Mouse (Mus musculus) left cerebral cortex, postnatal 10 days (tissue): ENCODE results near the gene Ckap5. TPM values are rescaled to one million over a fixed set of nuclear protein-coding genes. Genes with fewer than 3 reads are reported as not detected.

Experiments used
- total RNA-seq, 2 experiments: library from RNA; stranded (reverse); gene quantifications; 2 replicates each; pipeline ENCODE4 v1.2.3; 2021

Ckap5 gene
- total RNA-seq, 2 experiments from 2014 or later: 130 to 145 TPM

Other genes starting within 250 kb of the Ckap5 start
- 100 to 1,000 TPM in 1 of 2 experiments, 10 to 100 TPM in 1; 99.7 to 106 TPM for gene 1110051M20Rik, start 82.1 kb upstream of the Ckap5 start, total RNA-seq
- 10 to 100 TPM; 26.3 to 26.4 TPM for gene Lrp4, start 69.3 kb upstream of the Ckap5 start, total RNA-seq
- under 1 TPM; 0.14 to 0.19 TPM for gene F2, start 109.7 kb downstream of the Ckap5 start, total RNA-seq
- gene Zfp408, start 123.0 kb downstream of the Ckap5 start, total RNA-seq: 10 to 100 TPM; 16.7 to 17.6 TPM
- 10 to 100 TPM; 80.2 to 81.5 TPM for gene Arhgap1, start 123.1 kb downstream of the Ckap5 start, total RNA-seq
- 10 to 100 TPM; 55.8 to 59.3 TPM for gene Atg13, start 183.8 kb downstream of the Ckap5 start, total RNA-seq
- 1 to 10 TPM; 8.1 to 8.7 TPM for gene Harbi1, start 184.1 kb downstream of the Ckap5 start, total RNA-seq
- gene Ambra1, start 203.4 kb downstream of the Ckap5 start, total RNA-seq: 10 to 100 TPM; 54.9 to 56.1 TPM